Mouse (Mus musculus) stomach, postnatal 0 days (tissue): ENCODE data around the gene Mrs2. TPM values are rescaled to one million over a fixed set of nuclear protein-coding genes. Genes with fewer than 3 reads are reported as not detected.

ENCODE experiments used
- ATAC-seq: fragments of 200-750 bp; cut with Nextera tagmentation; 2 replicates; pipeline ENCODE4 v1.8.0; 2017; ENCODE audit not compliant: low FRiP score, low TSS enrichment
- DNase-seq: peaks from one replicate; pipeline ENCODE4 v3.0.0-alpha.2; 2016; ENCODE audit warnings: low spot score
- H3K27ac ChIP-seq: fragments of 300-500 bp; sonication (generic); replicated peaks from 2 replicates; pipeline ENCODE4 v1.5.1; 2014; ENCODE audit warnings: mild to moderate bottlenecking, control low read depth
- H3K27me3 ChIP-seq: fragments of 300-500 bp; sonication (generic); 2 replicates; pipeline ENCODE4 v1.6.1; 2014; ENCODE audit warnings: low read length; ENCODE audit not compliant: control insufficient read depth, insufficient read depth
- H3K36me3 ChIP-seq: fragments of 300-500 bp; sonication (generic); 2 replicates; pipeline ENCODE4 v1.6.1; 2014; ENCODE audit warnings: low read length, mixed read lengths; ENCODE audit not compliant: control insufficient read depth, insufficient read depth
- H3K4me1 ChIP-seq: fragments of 300-500 bp; sonication (generic); replicated peaks from 2 replicates; pipeline ENCODE4 v1.6.1; 2014; ENCODE audit warnings: antibody characterized with exemption; ENCODE audit not compliant: control insufficient read depth, insufficient read depth
- H3K4me2 ChIP-seq: fragments of 300-500 bp; sonication (generic); replicated peaks from 2 replicates; pipeline ENCODE4 v1.6.1; 2014; ENCODE audit warnings: low read depth, mild to moderate bottlenecking, control low read depth, moderate library complexity
- H3K4me3 ChIP-seq: fragments of 300-500 bp; sonication (generic); 2 replicates; pipeline ENCODE4 v1.5.1; 2014; ENCODE audit warnings: low read depth, low read length, control low read depth
- H3K9ac ChIP-seq: fragments of 300-500 bp; sonication (generic); 2 replicates; pipeline ENCODE4 v1.6.1; 2014; ENCODE audit warnings: mild to moderate bottlenecking, low read length, control low read depth, mixed read lengths
- H3K9me3 ChIP-seq: fragments of 300-500 bp; sonication (generic); 2 replicates; pipeline ENCODE4 v1.6.1; 2016; ENCODE audit warnings: low read length; ENCODE audit not compliant: control insufficient read depth
- CTCF ChIP-seq: IDR thresholded peaks from 2 replicates; pipeline ENCODE4 v1.5.1; 2016; ENCODE audit warnings: antibody characterized with exemption, low read depth, mild to moderate bottlenecking, moderate library complexity
- EP300 ChIP-seq: optimal IDR thresholded peaks from 2 replicates; pipeline ENCODE3; 2016; ENCODE audit warnings: antibody characterized with exemption
- WGBS: fragments of 180-500 bp; shearing (Covaris S2); extraction: QIAGEN DNeasy Blood & Tissue Kit; methylation state at CpG from one replicate; pipeline ENCODE4 v1.1.7; 2014; 5-methylcytosine and 5-hydroxymethylcytosine counted together
- polyA plus RNA-seq: library from polyadenylated mRNA; unstranded; fragments of >200 nt; fragmentation: Nextera tagmentation; extraction: Ambion mirVana; gene quantifications from 2 replicates; pipeline ENCODE4 v1.2.1, GENCODE M21; 2015

The Mrs2 gene
- polyA plus RNA-seq, 1 experiment from 2014 or later, result 13.9 TPM

- Histone ChIP-seq H3K4me1 (no peaks in the 10 kb centered on the region), H3K4me2 (no peak overlapping the region), H3K27me3 (no peaks in the 10 kb centered on the region), H3K9me3 (no peaks in the 10 kb centered on the region), H3K36me3 (peaks cover 2% of the 10 kb centered on the region; the same call in 1 of the 2 replicates), H3K27ac (no peak overlapping the region), H3K9ac (no peak overlapping the region), H3K4me3 (no peak overlapping the region)
- DNase-seq, result no peak
- no peak for TF ChIP-seq CTCF
- TF ChIP-seq EP300, result no peak
- no peak for ATAC-seq
- WGBS, result 80% methylated on average over 3 of the region's 3 CpGs
Measured at GRCm38 (mm10) chr13:24960084-24960483, 60.1 kb downstream of the Mrs2 start.

- Histone ChIP-seq H3K4me2 (no peak overlapping the region), H3K36me3 (peaks cover 2% of the 10 kb centered on the region; the same call in 1 of the 2 replicates), H3K4me3 (no peak overlapping the region), H3K27ac (no peak overlapping the region), H3K27me3 (no peaks in the 10 kb centered on the region), H3K4me1 (no peaks in the 10 kb centered on the region), H3K9me3 (no peaks in the 10 kb centered on the region), H3K9ac (no peak overlapping the region)
- ATAC-seq (no peak), DNase-seq (no peak)
- TF ChIP-seq EP300, result no peak
- TF ChIP-seq CTCF, result no peak
- 89% methylated on average over 11 of the region's 11 CpGs for WGBS
Measured at GRCm38 (mm10) chr13:24958671-24959070, 61.5 kb downstream of the Mrs2 start.

GRCm38 (mm10) chr13:24955500-24955899, 64.7 kb downstream of the Mrs2 start:
- 16% methylated on average over 10 of the region's 10 CpGs for WGBS
- Histone ChIP-seq H3K4me1 (no peaks in the 10 kb centered on the region), H3K9me3 (no peaks in the 10 kb centered on the region), H3K36me3 (no peaks in the 10 kb centered on the region), H3K27me3 (no peaks in the 10 kb centered on the region), H3K9ac (no peak overlapping the region), H3K27ac (no peak overlapping the region), H3K4me2 (no peak overlapping the region), H3K4me3 (no peak overlapping the region)
- DNase-seq (peak; percentile 65), ATAC-seq (peak; percentile 72; the same call in 1 of the 2 replicates)
- no peak for TF ChIP-seq EP300
- peak; percentile 14; the same call in 1 of the 2 replicates for TF ChIP-seq CTCF

- WGBS, result 37% methylated on average over 11 of the region's 11 CpGs
- no peak overlapping the region for H3K4me3 ChIP-seq
Measured at GRCm38 (mm10) chr13:24955091-24955490, 65.1 kb downstream of the Mrs2 start.

GRCm38 (mm10) chr13:24952659-24953058, 67.5 kb downstream of the Mrs2 start:
- no peaks in the 10 kb centered on the region for H3K9me3 ChIP-seq

More at GRCm38 (mm10) chr13:24955091-24955490, 65.1 kb downstream of the Mrs2 start:
- Histone ChIP-seq H3K9ac (no peak overlapping the region), H3K27me3 (no peaks in the 10 kb centered on the region), H3K9me3 (no peaks in the 10 kb centered on the region), H3K4me1 (no peaks in the 10 kb centered on the region), H3K27ac (no peak overlapping the region), H3K4me2 (no peak overlapping the region), H3K36me3 (no peaks in the 10 kb centered on the region)
- ATAC-seq (no peak), DNase-seq (no peak)
- TF ChIP-seq EP300 (no peak), CTCF (no peak)

GRCm38 (mm10) chr13:24948870-24949269, 71.3 kb downstream of the Mrs2 start:
- no peak overlapping the region for H3K4me3 ChIP-seq
- H3K9me3 ChIP-seq, result no peaks in the 10 kb centered on the region
- TF ChIP-seq CTCF (no peak), EP300 (no peak)
- no peaks in the 10 kb centered on the region for H3K27me3 ChIP-seq
- DNase-seq (no peak), ATAC-seq (no peak)
- no peak overlapping the region for H3K9ac ChIP-seq
- H3K4me1 ChIP-seq, result no peaks in the 10 kb centered on the region
- 81% methylated on average over 6 of the region's 6 CpGs for WGBS
- H3K36me3 ChIP-seq, result no peaks in the 10 kb centered on the region
- no peak overlapping the region for H3K27ac ChIP-seq
- H3K4me2 ChIP-seq, result no peak overlapping the region

More at GRCm38 (mm10) chr13:24952659-24953058, 67.5 kb downstream of the Mrs2 start:
- no peak overlapping the region for H3K4me3 ChIP-seq
- H3K27me3 ChIP-seq, result no peaks in the 10 kb centered on the region
- H3K27ac ChIP-seq, result no peak overlapping the region
- 57% methylated on average over 7 of the region's 7 CpGs for WGBS
- no peak overlapping the region for H3K4me2 ChIP-seq
- ATAC-seq, result no peak
- H3K36me3 ChIP-seq, result no peaks in the 10 kb centered on the region
- no peak for DNase-seq
- no peak overlapping the region for H3K9ac ChIP-seq
- TF ChIP-seq EP300 (no peak), CTCF (no peak)
- H3K4me1 ChIP-seq, result no peaks in the 10 kb centered on the region
